Mouse (Mus musculus): ENCODE data around the gene Slc2a9.

DNA sequence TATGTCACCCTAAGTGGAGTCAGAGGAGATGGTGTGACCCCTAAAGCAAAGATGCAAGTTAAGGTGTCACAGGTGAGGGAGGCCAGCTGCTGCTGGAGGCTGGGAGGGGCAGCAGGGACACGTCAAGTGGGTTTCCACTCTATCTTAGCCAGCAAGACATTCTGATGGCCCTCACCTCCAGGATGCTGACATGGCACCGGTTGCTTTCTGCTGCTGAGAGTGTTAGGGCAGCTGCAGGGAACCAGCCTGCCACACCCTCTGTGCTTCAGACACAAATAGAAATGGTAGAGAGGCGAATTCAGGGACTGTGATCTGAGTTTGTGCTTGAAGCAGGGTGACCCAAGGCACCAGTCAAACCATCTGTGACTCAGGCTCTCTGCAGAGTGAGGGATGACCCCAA lies 193.1 kb downstream of the Slc2a9 start:
- TF ChIP-seq CTCF (IDR thresholded peaks at IDR 0.05; ENCODE audit: extremely low read depth, insufficient read length, insufficient replicate concordance, low read depth, low read length) (no peak), POLR2A (IDR thresholded peaks at IDR 0.05; ENCODE audit: low read depth, low read length) (no peak)
